Mouse (Mus musculus): ENCODE measurements around the gene Stn1.

The Stn1 gene

GRCm38 (mm10) chr19:47542441-47542840 lies 5.1 kb upstream of the Stn1 start:
- DNase-seq (ENCODE audit: low spot score), result no peak

DNA sequence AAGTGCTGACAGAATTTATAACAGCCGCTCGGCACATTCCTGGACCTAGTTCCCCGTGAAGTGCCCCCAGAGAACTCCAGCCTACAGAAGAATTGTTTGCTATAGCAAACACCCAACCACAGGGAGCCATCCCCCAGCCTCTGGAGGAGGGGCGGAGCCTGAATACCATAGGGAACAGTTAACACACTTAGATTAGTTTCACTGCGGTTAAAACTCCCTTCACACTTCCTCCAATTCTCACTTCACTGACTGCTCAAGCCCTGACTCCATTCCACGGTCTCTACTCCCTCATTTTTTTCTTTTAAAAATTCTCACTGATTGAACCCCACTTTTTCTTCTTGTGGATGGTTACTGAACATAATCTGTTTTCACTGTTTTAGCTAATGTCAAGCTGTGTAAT lies 1.5 kb upstream of the Stn1 start:
- DNase-seq (ENCODE audit: low spot score), result no peak

GRCm38 (mm10) chr19:47537879-47538278 lies 572 bp upstream of the Stn1 start:
- DNase-seq (ENCODE audit: low spot score), result no peak

GRCm38 (mm10) chr19:47536521-47537299 lies 597 bp downstream of the Stn1 start:
- peak; percentile 96 for DNase-seq (ENCODE audit: low spot score)

DNA sequence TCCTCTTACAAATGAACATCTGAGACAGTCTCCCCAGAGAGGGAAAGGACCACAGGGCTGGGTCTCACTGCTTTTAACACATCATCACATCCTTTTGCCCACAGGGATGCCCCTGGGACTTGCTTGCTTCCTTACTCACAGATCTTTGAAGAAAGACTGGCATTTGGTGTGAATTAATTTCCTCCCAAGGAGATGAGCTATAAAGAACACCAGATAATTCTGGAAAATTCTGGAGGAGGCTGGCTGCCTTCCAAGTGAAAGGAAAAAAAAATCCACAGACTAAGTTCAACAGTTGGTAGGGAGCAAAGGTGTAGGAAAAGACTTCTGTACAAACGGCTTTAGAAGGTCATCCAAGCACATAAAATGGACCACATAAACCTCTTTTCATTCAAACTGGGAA lies 3.2 kb downstream of the Stn1 start:
- no peak for DNase-seq (ENCODE audit: low spot score)

- no peak for DNase-seq (ENCODE audit: low spot score)
Measured at GRCm38 (mm10) chr19:47532449-47532848, 4.9 kb downstream of the Stn1 start.

DNA sequence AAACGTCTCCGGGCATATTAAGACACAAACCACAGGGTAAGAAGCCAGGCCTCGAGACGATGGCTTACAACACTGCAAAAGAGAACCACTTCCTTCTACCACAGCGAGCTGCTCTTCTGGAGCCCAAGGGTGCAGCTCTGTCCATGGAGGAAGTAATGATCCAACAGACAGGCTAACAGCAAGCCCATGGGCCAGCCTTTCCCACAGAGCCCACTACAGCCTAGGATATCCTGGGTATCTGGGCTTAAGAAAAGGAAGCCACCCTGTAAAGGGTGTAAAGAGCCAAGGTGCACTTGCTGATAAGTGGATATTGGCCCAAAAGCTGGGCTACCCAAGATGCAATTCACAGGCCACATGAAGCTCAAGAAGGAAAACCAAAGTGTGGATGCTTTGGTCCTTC lies 6.0 kb downstream of the Stn1 start:
- no peak for DNase-seq (ENCODE audit: low spot score)

GRCm38 (mm10) chr19:47526239-47526986 lies 10.9 kb downstream of the Stn1 start:
- no peak for DNase-seq (ENCODE audit: low spot score)

DNA sequence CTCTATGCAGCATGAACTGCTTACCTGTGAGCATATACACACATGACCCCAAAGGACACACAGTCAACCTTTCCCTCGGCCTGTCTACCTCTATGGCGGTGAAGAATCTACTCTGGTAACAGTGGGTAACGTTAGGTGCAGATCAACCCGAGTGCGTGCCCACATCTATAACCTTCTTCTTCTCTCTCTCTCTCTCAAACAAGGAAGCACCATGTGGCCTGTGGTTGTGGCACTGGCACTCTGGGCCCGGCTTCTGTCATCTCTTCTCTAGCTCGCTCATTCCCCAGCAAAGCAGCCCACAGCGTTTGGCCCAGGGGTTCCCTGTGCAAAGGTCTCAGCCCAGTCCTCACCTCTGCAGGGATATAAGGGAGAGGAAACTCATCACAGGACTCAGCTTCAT lies 12.4 kb downstream of the Stn1 start:
- DNase-seq (ENCODE audit: low spot score), result no peak

- no peak for DNase-seq (ENCODE audit: low spot score)
Measured at GRCm38 (mm10) chr19:47521403-47521802, 15.9 kb downstream of the Stn1 start.

DNA sequence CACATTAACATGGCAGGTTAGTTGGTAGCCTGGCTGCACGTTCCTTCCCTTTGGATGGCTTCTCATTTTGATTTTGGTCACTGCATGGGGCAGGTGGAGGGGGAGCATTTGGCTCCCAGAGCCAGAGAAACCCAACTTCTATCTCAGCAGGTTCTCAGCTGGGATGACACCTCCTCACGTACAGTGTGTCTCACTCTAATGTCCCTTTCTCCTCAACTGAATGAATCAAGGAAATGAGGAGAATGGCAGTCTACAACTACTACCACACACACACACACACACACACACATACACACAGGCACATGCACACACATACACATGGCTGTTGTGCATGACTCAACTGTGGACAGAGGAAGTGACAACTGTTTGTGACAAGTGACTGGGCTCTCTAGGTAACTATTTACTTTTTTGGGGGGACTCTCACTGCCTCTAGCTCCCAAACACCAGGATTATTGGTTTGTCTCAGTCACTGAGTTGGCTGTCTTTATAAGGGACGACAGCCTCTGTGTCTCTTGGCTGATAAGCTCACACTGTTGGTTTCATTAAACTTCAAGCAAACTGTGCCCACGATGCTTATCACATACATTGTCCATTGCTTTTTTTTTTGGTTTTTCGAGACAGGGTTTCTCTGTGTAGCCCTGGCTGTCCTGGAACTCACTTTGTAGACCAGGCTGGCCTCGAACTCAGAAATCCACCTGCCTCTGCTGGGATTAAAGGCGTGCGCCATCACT lies 18.0 kb downstream of the Stn1 start:
- DNase-seq (ENCODE audit: low spot score), result no peak

GRCm38 (mm10) chr19:47518475-47519162 lies 18.7 kb downstream of the Stn1 start:
- DNase-seq (ENCODE audit: low spot score), result peak; percentile 74

DNA sequence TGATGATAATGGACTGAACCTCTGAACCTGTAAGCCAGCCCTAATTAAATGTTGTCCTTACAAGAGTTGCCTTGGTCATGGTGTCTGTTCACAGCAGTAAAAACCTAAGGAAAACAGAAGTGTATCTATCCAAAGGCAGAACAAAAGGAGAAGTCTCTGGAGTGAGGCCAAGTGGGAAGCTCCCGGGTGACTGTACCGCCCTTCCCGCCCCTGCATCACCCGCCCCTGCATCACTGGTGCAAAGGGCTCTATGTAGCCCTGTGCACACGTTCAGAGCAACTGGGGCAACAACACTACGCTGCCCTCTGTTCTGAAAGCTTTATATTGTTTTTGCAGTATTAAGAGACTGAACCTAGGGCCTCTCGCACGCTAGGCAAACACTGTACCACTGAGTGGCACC lies 19.7 kb downstream of the Stn1 start:
- no peak for DNase-seq (ENCODE audit: low spot score)

DNA sequence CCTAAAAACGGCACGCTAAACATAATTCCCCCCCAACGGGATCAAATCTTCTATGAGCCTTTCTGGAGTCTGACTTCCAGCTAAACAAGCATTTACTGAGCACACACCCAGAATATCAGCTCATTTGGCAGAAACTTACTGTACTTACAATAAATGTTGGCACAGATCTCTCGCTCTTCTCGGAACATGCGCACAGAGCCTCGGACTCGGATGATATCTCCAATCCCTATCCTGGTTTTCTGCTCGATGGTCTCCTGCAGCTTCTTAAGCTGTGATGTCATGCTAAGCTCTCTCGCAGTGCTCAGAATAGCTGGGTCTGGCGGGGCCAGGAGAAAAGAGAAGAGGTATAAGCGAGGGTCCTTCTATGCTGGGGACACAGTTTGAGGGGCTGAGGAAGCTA lies 20.4 kb downstream of the Stn1 start:
- no peak for DNase-seq (ENCODE audit: low spot score)

- DNase-seq (ENCODE audit: low spot score), result no peak
Measured at GRCm38 (mm10) chr19:47515091-47515490, 22.2 kb downstream of the Stn1 start.

- DNase-seq (ENCODE audit: low spot score), result no peak
Measured at GRCm38 (mm10) chr19:47513618-47513897, 23.7 kb downstream of the Stn1 start.

DNA sequence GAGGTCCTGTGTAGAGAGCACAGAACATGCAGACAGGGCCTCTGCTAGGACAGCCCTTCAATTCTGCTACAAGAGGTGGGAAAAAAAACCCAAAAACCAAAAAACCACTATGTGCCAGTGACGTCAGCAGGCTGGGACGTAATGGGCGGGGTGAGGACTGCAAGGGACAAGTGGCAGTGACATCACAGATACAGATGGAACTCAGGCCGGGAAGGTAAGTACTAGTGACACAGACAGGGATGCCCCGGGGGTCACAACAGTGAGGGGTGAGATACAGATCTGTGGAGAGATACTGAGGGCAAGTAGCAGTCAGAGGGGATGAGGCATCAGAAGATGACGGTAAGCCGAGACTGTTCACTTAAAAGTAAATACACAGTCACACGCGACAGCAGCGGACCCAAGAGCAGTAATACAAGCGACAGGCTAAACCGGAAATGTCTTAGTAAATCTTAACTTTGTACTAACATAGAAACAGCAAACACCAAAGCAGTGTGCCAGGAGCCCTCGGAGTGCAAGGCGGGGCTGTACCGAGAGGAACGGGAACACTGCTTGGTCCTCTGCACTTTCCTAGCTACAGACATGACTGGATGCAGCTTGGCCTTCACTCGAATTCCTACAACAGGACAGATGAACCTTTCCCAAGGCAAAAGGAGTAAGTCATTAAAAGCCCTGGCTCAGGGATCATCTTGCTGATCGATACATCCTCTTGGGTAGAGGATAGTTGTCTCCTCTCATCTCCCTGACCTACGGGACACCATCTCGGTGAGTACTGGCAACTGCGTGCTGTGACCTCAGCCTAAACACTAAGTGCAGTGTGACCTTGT lies 24.3 kb downstream of the Stn1 start:
- no peak for DNase-seq (ENCODE audit: low spot score)

DNA sequence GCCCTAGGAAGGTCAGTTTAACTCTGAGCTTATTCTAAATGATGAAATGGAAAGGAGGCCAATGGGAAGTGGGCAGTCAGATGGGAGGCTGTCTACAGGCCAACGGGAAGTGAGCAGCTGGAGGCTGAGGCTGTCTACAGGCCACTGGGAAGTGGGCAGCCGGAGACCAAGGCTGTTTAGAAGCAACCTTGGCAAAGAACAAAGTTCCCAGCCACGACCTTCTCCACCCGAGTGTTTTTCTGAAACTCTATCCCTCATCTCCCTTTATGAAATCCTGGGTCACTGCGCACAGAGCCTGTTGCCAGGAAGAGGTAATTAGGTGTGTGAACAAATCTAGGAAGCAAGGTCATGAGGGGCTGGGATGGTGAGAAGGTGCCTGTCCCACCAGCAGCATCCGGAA lies 25.3 kb downstream of the Stn1 start:
- no peak for DNase-seq (ENCODE audit: low spot score)

DNA sequence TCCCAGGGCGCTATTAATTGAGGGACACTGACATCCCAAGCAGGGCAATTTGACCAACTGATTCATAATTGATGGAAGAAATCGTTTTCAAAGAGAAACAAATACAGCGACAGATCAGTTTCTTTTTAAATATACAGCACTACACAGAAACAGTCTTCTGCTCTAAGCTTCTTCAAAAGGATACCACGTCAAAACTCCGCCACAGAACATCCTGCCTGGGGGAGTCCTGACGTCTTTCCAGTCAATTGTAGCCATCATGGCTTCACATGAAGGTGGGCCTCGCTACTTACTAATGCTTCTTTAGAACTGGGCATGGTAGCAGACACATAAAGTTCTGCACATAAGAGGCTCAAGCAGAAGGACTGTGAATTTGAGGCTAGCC lies 26.0 kb downstream of the Stn1 start:
- no peak for DNase-seq (ENCODE audit: low spot score)

DNA sequence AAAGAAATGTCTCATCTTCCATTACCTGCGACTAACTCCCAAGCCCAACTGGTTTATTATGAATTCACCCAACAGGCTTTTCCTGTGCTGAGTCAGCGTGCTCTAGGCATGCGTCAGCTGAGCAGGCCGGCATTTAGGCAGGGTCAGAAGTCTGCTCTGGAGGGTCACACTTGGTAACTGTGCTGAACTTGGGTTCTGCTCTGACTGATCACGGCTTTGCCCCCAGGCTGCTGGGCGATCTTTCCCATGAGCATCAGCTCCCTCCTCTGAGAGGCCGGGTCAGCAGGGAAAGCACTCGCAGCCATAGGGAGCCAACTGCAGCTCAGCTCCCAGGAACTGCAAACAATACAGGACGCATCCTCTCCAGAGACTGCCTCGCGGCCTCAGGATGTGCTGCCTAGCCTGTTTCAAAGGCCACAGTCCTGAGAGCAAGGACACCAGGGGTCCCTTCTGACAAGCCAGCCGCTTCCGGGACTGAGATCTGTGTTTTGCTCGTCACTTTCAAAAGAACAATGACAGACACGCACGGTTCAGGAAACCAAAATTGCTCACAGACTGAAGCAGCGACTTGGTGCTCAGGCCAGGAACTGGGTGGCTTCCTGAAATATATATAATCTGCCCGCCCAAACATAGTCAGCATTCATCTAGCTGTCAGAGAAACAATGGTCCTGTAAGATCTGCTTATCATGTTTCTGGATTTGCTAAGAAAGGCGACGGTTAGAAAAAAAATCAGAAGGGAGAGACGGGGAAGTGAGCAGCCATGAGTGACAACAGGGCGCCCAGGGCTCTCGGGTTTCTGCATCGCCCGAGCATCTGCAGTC lies 26.6 kb downstream of the Stn1 start:
- no peak for DNase-seq (ENCODE audit: low spot score)

DNA sequence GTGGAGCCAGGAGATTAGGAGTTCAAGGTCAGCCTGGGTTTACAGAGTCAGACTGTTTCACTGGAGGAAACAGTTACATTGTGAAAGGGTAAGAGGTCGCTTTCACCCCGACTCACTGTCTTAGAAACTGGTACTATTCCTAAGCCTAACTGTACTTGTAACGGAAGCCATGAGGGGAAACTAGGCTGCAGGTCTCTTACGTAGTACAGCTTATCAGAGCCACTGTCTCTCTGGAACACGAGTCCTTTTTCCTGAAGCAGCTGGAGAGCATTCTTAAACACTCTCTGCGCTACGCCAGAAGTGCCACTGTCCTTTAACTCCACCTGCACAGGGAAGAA lies 27.2 kb downstream of the Stn1 start:
- DNase-seq (ENCODE audit: low spot score), result no peak
